Mouse (Mus musculus): ENCODE measurements at regions not wholly inside any gene's neighbourhood (a gene's known extent, or its start where the extent isn't known, plus 50 kb on each side); places are given as distances from the start of the nearest gene placed in this dataset.

DNA sequence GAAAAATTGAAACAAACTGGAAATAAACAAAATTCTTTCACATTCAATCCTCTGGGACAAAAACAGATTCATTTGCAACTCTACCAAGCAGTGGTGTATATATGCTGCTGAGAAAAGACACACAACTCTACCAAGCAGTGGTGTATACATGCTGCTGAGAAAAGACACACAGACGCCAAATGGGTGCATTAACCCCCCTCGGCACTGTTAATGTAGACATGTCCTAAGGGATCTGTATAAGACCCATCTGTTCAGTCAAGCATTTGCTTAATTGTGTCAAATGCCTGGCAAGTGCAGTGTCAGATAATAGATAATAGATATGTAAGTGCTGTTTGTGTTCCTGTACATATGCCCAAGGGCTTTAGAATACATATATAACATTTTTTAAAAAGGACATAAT, 1035.2 kb upstream of the B3galt2 start:
- ATAC-seq (replicated peaks in 1 of 2; ENCODE audit: insufficient read depth in 1 of 2, low FRiP score in 2 of 2, low TSS enrichment in 1 of 2, low read depth in 1 of 2, poor library complexity in 2 of 2, severe bottlenecking in 2 of 2): no peak

GRCm38 (mm10) chr1:142606082-142606481, 1034.4 kb upstream of the B3galt2 start:
- peak; percentile 45 to 49; a peak in 3 of 4 replicates for ATAC-seq (replicated peaks in 1 of 2; ENCODE audit: insufficient read depth in 1 of 2, low FRiP score in 2 of 2, low TSS enrichment in 1 of 2, low read depth in 1 of 2, poor library complexity in 2 of 2, severe bottlenecking in 2 of 2)

DNA sequence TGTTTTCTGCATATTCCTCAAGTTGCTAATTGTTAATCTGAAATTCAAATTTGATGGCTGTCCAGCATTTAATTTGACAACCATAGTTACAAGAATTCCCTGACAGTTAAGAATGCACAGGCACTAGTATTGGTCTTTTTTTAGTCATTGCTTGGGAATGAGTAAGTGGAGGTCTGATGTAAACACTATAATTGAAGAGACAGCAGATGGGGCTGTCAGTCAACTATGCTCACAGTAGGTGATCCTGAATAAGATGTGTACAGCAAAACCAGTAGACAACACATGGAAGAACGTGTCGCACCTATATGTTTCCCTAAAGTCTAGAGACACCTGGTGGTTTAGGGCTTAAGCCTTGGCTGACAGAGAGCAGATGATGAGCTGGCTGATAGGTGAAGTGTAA, 1019.0 kb upstream of the B3galt2 start:
- ATAC-seq (replicated peaks in 1 of 2; ENCODE audit: insufficient read depth in 1 of 2, low FRiP score in 2 of 2, low TSS enrichment in 1 of 2, low read depth in 1 of 2, poor library complexity in 2 of 2, severe bottlenecking in 2 of 2): no peak

DNA sequence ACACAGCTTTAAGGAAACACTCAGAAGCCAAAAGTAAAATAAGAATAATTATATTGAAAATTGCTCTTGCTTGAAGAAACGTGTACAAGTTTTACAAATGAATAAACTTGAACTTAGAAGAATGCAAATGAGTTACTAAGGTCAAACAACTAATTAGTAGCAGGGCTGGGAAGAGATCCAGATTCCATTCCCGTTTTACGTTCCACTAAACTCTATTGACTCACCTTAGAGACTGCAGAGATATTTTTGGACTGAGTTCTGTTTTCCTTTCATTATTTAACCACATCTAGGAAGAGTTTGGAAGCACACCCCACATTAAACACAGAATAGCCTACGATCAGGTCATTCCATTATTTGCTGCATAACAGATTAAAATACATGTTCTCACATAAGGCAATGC, 1016.2 kb upstream of the B3galt2 start:
- ATAC-seq (replicated peaks in 1 of 2; ENCODE audit: insufficient read depth in 1 of 2, low FRiP score in 2 of 2, low TSS enrichment in 1 of 2, low read depth in 1 of 2, poor library complexity in 2 of 2, severe bottlenecking in 2 of 2): no peak

GRCm38 (mm10) chr1:142655289-142655688, 985.2 kb upstream of the B3galt2 start:
- no peak for ATAC-seq (replicated peaks in 1 of 2; ENCODE audit: insufficient read depth in 1 of 2, low FRiP score in 2 of 2, low TSS enrichment in 1 of 2, low read depth in 1 of 2, poor library complexity in 2 of 2, severe bottlenecking in 2 of 2)

GRCm38 (mm10) chr1:142665262-142665661, 975.2 kb upstream of the B3galt2 start:
- no peak for ATAC-seq (replicated peaks in 1 of 2; ENCODE audit: insufficient read depth in 1 of 2, low FRiP score in 2 of 2, low TSS enrichment in 1 of 2, low read depth in 1 of 2, poor library complexity in 2 of 2, severe bottlenecking in 2 of 2)

DNA sequence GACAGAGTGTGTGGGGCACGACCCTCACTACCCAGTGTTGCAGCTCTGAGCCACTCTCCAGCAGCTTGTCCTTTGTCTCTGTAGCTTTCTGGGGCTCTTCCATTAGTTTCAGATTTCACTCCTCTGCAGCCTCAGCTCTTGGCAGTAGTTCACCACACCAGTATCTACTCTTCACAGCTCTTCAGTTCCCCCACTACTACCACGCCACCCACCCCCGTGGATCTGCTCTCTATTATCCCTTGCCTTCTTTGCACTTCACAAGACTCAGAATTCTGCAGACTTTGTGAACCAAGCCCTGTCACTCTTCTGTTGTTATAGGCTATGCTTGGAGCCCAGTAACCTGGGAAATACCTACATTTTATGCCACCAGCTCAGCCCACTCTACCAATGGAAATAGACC, 960.5 kb upstream of the B3galt2 start:
- no peak for ATAC-seq (replicated peaks in 1 of 2; ENCODE audit: insufficient read depth in 1 of 2, low FRiP score in 2 of 2, low TSS enrichment in 1 of 2, low read depth in 1 of 2, poor library complexity in 2 of 2, severe bottlenecking in 2 of 2)

GRCm38 (mm10) chr1:142688828-142689227, 951.6 kb upstream of the B3galt2 start:
- ATAC-seq (replicated peaks in 1 of 2; ENCODE audit: insufficient read depth in 1 of 2, low FRiP score in 2 of 2, low TSS enrichment in 1 of 2, low read depth in 1 of 2, poor library complexity in 2 of 2, severe bottlenecking in 2 of 2): no peak

GRCm38 (mm10) chr1:142695179-142695578, 945.3 kb upstream of the B3galt2 start:
- ATAC-seq (replicated peaks in 1 of 2; ENCODE audit: insufficient read depth in 1 of 2, low FRiP score in 2 of 2, low TSS enrichment in 1 of 2, low read depth in 1 of 2, poor library complexity in 2 of 2, severe bottlenecking in 2 of 2): no peak

- ATAC-seq (replicated peaks in 1 of 2; ENCODE audit: insufficient read depth in 1 of 2, low FRiP score in 2 of 2, low TSS enrichment in 1 of 2, low read depth in 1 of 2, poor library complexity in 2 of 2, severe bottlenecking in 2 of 2): no peak
Observed at GRCm38 (mm10) chr1:142708263-142708662, 932.2 kb upstream of the B3galt2 start.

DNA sequence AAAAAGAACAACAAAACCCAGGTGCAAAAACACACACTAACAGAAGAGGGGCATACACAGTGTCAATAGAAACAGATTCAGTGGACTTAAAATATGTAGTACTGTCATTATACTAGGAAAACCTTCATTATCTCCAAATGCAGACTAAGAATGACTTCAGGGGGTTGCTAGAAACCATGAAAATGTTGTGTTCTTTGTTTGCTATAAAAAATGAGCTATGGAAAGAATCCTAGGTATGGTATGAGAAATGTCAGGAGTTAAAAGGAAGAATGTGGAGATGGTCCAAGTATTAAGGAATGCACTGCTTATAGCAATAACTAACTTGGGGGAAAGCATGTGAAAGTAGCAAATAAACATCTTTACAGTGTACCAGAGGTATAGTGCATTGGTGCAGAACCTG, 910.2 kb upstream of the B3galt2 start:
- no peak for ATAC-seq (replicated peaks in 1 of 2; ENCODE audit: insufficient read depth in 1 of 2, low FRiP score in 2 of 2, low TSS enrichment in 1 of 2, low read depth in 1 of 2, poor library complexity in 2 of 2, severe bottlenecking in 2 of 2)

GRCm38 (mm10) chr1:142734108-142734507, 906.4 kb upstream of the B3galt2 start:
- no peak for ATAC-seq (replicated peaks in 1 of 2; ENCODE audit: insufficient read depth in 1 of 2, low FRiP score in 2 of 2, low TSS enrichment in 1 of 2, low read depth in 1 of 2, poor library complexity in 2 of 2, severe bottlenecking in 2 of 2)

DNA sequence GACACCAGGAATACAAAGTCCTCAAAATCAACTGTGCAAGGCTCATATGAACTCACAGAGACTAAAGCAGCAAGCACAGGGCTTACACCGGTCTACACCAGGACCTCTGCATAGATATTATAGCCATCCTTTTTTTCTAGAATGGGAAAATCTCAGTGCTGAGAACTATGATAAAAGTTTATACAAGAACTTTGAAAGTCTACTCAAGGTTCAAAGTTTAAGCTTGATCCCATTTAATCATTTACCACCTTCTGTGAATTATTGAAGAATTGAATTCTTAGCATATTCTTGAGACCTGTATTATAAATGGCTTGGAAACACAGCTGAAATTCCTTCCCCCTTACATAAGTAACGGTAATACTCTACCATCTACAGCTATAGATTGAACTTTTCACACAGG, 902.1 kb upstream of the B3galt2 start:
- no peak for ATAC-seq (replicated peaks in 1 of 2; ENCODE audit: insufficient read depth in 1 of 2, low FRiP score in 2 of 2, low TSS enrichment in 1 of 2, low read depth in 1 of 2, poor library complexity in 2 of 2, severe bottlenecking in 2 of 2)

GRCm38 (mm10) chr1:142742307-142742706, 898.2 kb upstream of the B3galt2 start:
- ATAC-seq (replicated peaks in 1 of 2; ENCODE audit: insufficient read depth in 1 of 2, low FRiP score in 2 of 2, low TSS enrichment in 1 of 2, low read depth in 1 of 2, poor library complexity in 2 of 2, severe bottlenecking in 2 of 2): peak; percentile 82 to 87

DNA sequence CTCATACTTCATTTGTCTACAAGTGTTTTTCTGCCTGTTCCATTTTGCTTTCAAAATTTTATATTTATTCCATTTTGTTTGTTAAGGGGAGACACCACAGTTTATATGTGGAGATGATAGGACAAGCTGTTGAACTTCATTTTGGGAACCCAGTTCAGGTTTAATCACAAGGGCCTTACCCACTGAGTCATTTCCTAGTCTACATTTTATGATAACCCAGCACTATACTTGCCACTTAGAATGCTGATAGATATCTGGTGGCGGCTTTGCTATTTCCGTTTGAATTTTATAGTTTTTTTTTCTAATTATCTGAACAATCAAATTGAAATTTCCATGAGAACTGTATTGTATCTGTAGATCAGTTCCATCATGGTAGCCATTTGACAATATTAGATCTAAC, 869.5 kb upstream of the B3galt2 start:
- ATAC-seq (replicated peaks in 1 of 2; ENCODE audit: insufficient read depth in 1 of 2, low FRiP score in 2 of 2, low TSS enrichment in 1 of 2, low read depth in 1 of 2, poor library complexity in 2 of 2, severe bottlenecking in 2 of 2): no peak
